Mouse (Mus musculus) forebrain, postnatal 0 days (tissue): ENCODE measurements at regions not wholly inside any gene's neighbourhood (a gene's known extent, or its start where the extent isn't known, plus 50 kb on each side); places are given as distances from the start of the nearest gene placed in this dataset.

ENCODE experiments used
- ATAC-seq: fragments of 200-750 bp; cut with Nextera tagmentation; 2 replicates; pipeline ENCODE4 v1.8.0; 2017; ENCODE audit warnings: mild to moderate bottlenecking, moderate library complexity
- DNase-seq: peaks from one replicate; pipeline ENCODE4 v3.0.0-alpha.2; 2015
- H3K27ac ChIP-seq: fragments of 300-500 bp; sonication (generic); 2 replicates; pipeline ENCODE4 v1.5.1; 2014; ENCODE audit warnings: low read depth, mild to moderate bottlenecking, antibody characterized with exemption, low read length, moderate library complexity, mixed read lengths
- H3K27me3 ChIP-seq: fragments of 300-500 bp; sonication (generic); 2 replicates; pipeline ENCODE4 v1.6.1; 2014; ENCODE audit warnings: mild to moderate bottlenecking, low read length, mixed read lengths; ENCODE audit not compliant: insufficient read depth
- H3K36me3 ChIP-seq: fragments of 300-500 bp; sonication (generic); 2 replicates; pipeline ENCODE4 v1.6.1; 2014; ENCODE audit warnings: mild to moderate bottlenecking, moderate library complexity; ENCODE audit not compliant: insufficient read depth
- H3K4me1 ChIP-seq: fragments of 300-500 bp; sonication (generic); 2 replicates; pipeline ENCODE4 v1.6.1; 2014; ENCODE audit warnings: antibody characterized with exemption; ENCODE audit not compliant: insufficient read depth
- H3K4me2 ChIP-seq: fragments of 300-500 bp; sonication (generic); 2 replicates; pipeline ENCODE4 v1.6.1; 2014; ENCODE audit warnings: low read depth, mild to moderate bottlenecking, moderate library complexity
- H3K4me3 ChIP-seq: fragments of 300-500 bp; sonication (generic); 2 replicates; pipeline ENCODE4 v1.5.1; 2014; ENCODE audit warnings: low read depth, low read length, mixed read lengths
- H3K9ac ChIP-seq: fragments of 300-500 bp; sonication (generic); 2 replicates; pipeline ENCODE4 v1.6.1; 2014; ENCODE audit warnings: mild to moderate bottlenecking
- H3K9me3 ChIP-seq: fragments of 300-500 bp; sonication (generic); 2 replicates; pipeline ENCODE4 v1.6.1; 2016; ENCODE audit warnings: low read length
- CTCF ChIP-seq: sonication (generic); IDR thresholded peaks from 2 replicates; pipeline ENCODE4 v1.5.1; 2016; ENCODE audit warnings: antibody characterized with exemption, control low read depth, low read depth
- WGBS: fragments of 180-500 bp; shearing (Covaris S2); extraction: QIAGEN DNeasy Blood & Tissue Kit; methylation state at CpG from one replicate; pipeline ENCODE4 v1.1.7; 2014; 5-methylcytosine and 5-hydroxymethylcytosine counted together

DNA sequence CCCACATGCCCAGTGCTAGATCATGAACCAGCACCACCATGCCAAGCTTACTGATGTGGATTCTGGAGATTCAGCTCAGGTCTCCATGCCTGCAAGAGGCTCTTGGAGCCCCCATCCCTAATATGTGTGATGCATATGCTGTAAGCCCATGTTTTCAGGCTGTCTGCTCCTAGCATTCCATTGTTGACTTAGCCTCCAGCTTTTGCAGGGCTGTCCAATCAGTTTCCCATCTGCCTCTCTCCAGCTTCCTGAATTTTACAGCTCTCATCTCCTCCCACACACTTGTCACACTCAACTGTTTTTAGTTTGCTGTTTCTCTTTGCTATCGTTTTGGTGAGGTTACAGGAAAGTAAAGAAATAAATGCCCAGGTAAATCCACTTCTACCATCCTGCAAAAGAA lies 629.2 kb upstream of the Arpp21 start:
- WGBS: 62% methylated on average over 1 of the region's 1 CpGs
- H3K9ac ChIP-seq: no peak overlapping the region
- H3K27ac ChIP-seq: no peak overlapping the region
- TF ChIP-seq CTCF: no peak
- no peak for DNase-seq
- H3K36me3 ChIP-seq: no peaks in the 10 kb centered on the region
- no peak overlapping the region for H3K4me3 ChIP-seq
- H3K9me3 ChIP-seq: no peaks in the 10 kb centered on the region
- no peak for ATAC-seq
- H3K27me3 ChIP-seq: no peaks in the 10 kb centered on the region
- no peak overlapping the region for H3K4me2 ChIP-seq
- H3K4me1 ChIP-seq: no peaks in the 10 kb centered on the region

DNA sequence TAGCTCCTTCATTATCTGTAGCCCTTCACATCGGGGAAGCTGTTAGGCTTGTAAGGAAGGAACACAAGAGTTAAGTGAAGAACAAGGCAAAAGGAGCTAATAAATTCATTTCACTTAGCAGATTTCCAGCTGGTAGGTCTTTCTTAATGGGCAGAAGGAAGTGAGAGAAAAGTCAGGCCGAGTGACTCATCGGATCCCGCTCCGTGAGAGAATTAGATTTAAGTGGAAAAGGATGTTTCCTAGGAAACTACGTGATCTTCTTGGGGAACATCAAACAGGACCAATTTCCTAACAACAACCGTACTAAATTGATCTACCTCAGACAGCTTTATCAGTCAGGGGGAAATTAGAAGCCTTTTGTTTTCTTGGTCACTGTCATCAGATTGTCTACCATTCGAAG lies 625.4 kb upstream of the Arpp21 start:
- Histone ChIP-seq H3K9ac (no peak overlapping the region), H3K4me1 (no peaks in the 10 kb centered on the region), H3K4me3 (no peak overlapping the region), H3K27ac (peak overlapping the region; percentile 47; the same call in 1 of the 2 replicates), H3K36me3 (no peaks in the 10 kb centered on the region), H3K9me3 (no peaks in the 10 kb centered on the region), H3K4me2 (no peak overlapping the region), H3K27me3 (no peaks in the 10 kb centered on the region)
- ATAC-seq (no peak), DNase-seq (peak; percentile 32)
- 56% methylated on average over 8 of the region's 8 CpGs for WGBS
- TF ChIP-seq CTCF: no peak

DNA sequence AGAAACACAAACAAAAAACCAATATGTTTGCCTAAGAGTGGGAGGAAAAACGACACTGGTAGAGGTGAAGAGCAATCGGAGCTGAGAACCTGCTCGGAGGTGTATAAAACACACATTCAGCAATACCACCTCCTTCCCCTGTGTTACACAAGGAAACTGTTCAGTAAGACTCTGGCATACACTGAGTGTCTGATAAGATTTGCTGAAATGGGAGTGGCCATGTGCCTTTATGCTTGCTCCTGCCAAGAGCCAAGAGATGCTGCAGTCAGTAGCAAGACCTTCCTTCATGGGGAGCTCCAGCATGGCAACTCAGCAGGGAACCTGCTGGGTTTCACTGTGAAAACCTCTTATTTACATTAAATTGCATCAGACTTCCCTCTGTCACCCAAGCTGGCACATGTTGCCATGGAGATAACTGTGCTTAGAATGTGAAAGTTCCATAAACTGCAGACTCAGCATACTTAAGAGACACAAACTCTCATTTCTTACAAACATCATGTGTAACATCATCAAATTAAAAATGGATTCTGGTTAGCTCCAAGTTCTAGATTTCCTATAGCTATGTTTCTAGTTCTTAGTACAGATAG lies 624.7 kb upstream of the Arpp21 start:
- Histone ChIP-seq H3K27me3 (no peaks in the 10 kb centered on the region), H3K27ac (peak overlapping the region; percentile 47; the same call in 1 of the 2 replicates), H3K4me2 (no peak overlapping the region), H3K9me3 (no peaks in the 10 kb centered on the region), H3K4me1 (no peaks in the 10 kb centered on the region), H3K9ac (no peak overlapping the region), H3K36me3 (no peaks in the 10 kb centered on the region), H3K4me3 (no peak overlapping the region)
- WGBS: 73% methylated on average over 3 of the region's 3 CpGs
- TF ChIP-seq CTCF: no peak
- peak; percentile 76 for ATAC-seq
- DNase-seq: peak; percentile 78

DNA sequence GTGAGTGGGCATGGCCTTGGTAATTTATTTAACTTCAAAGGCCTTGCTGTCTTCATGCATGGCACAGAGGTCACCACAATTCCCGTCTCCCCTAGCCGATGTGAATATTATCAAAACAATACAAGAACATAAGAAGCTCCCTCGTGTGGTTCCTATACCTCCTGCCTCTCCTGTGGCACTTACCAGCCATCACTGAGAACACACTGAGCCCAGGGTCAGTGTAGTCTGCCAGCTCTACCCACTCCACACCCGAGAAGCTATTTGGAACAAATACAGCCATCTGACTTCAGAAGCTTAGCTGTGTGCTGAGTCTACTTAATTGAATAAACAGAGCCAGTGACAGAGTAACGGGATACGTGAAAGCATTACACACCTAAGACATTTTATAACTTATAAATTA lies 605.7 kb upstream of the Arpp21 start:
- no peak overlapping the region for H3K4me2 ChIP-seq
- no peak overlapping the region for H3K4me3 ChIP-seq
- no peaks in the 10 kb centered on the region for H3K27me3 ChIP-seq
- no peaks in the 10 kb centered on the region for H3K4me1 ChIP-seq
- WGBS: 67% methylated on average over 6 of the region's 6 CpGs
- no peaks in the 10 kb centered on the region for H3K36me3 ChIP-seq
- ATAC-seq: no peak
- no peak overlapping the region for H3K9ac ChIP-seq
- no peak overlapping the region for H3K27ac ChIP-seq
- DNase-seq: no peak
- no peak for TF ChIP-seq CTCF
- H3K9me3 ChIP-seq: no peaks in the 10 kb centered on the region

DNA sequence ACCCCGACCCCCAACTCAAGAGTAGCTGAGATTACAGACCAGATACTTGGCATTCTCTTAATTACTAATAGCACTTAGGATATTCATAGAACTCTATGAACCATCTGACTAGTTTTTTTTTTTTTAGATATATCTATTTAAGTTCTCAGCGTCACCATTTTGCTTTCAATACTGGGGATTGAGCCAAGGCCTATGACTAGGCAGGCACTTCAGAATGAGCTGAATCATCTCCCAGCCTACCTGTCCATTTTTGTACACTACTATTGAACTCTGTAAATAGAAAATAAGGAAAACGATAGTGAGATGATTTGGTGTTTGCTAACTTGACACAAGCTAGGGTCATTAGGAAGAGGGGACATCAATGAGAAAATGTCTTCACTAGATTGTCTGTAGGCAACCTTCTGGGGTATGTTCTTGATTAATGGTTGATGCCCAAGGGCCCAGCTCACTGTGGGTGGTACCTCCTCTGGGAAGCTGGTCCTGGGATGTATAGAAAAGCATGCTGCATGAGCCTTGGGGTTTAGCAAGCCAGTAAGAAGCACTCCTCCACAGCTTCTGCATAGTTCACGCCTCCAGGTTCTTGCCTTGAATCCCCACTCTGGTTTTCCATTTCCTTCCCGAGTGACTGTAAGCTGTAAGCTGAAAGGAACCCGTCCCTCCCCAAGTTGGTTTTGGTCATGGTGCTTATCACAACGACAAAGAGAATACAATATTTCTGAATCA lies 603.5 kb upstream of the Arpp21 start:
- no peaks in the 10 kb centered on the region for H3K36me3 ChIP-seq
- TF ChIP-seq CTCF: no peak
- H3K9me3 ChIP-seq: no peaks in the 10 kb centered on the region
- WGBS: 82% methylated on average over 7 of the region's 7 CpGs
- no peak overlapping the region for H3K4me3 ChIP-seq
- H3K9ac ChIP-seq: no peak overlapping the region
- no peak overlapping the region for H3K27ac ChIP-seq
- H3K27me3 ChIP-seq: no peaks in the 10 kb centered on the region
- H3K4me1 ChIP-seq: no peaks in the 10 kb centered on the region
- no peak overlapping the region for H3K4me2 ChIP-seq
- ATAC-seq: no peak
- no peak for DNase-seq

DNA sequence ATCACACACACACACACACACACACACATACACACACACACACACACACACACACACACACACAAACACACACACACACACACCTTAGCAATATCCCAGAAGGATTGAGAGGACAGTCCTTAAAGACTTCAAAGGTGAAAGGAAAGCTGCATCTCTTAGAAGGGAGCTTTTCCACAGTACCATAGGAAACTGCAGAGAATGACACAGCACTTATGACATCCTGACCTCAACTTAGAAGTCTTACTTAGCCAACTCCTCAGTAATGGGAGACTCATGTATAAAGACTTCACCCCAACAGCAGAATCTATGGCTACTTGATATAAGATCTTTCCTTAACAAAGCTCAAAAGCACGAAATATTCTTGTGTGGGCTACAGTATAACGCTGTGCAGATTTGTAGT lies 601.8 kb upstream of the Arpp21 start:
- no peak for ATAC-seq
- H3K27ac ChIP-seq: no peak overlapping the region
- no peak overlapping the region for H3K9ac ChIP-seq
- 94% methylated on average over 2 of the region's 2 CpGs for WGBS
- H3K4me3 ChIP-seq: no peak overlapping the region
- no peaks in the 10 kb centered on the region for H3K36me3 ChIP-seq
- DNase-seq: no peak
- no peak overlapping the region for H3K4me2 ChIP-seq
- H3K27me3 ChIP-seq: no peaks in the 10 kb centered on the region
- H3K4me1 ChIP-seq: no peaks in the 10 kb centered on the region
- H3K9me3 ChIP-seq: no peaks in the 10 kb centered on the region
- TF ChIP-seq CTCF: no peak

DNA sequence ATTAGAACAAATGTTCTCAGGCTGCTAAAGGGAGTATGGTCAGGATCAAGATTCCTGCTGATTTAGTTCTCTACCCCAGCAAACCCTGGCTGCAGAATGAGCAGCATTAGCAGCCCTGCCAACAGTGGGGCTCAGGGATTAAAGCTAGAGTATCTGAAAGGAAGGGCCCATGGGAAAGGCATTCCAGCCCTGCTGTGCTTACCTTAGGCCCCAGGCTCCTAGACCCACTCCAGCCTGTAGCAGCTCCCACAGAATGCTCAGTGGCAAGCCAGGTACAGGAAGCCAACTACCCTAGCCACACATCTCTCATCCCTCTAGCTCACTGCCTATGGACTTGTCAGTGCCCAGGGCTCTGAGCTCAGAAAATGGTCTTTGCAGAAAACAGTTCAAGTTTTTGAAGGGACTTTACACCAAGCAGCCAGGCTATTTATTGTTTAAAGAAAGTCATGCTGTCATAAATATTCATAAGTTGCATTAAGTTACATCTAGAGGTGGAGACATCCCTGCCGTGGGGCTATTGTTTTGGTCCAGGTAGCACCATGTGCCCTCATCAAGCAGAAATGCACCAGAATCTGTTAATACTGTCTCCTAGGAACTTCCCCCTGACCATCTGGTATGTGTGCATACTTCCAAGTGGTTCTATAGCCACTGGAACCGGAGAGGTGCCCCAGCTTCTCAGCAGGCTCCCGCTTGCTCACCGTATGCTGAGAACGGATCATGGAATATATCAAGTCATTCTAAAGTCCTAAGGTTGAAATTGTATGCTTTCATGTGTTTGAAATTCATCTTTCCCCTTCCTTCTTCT lies 598.9 kb upstream of the Arpp21 start:
- no peak for ATAC-seq
- 72% methylated on average over 5 of the region's 5 CpGs for WGBS
- H3K27ac ChIP-seq: no peak overlapping the region
- no peak overlapping the region for H3K4me2 ChIP-seq
- H3K27me3 ChIP-seq: no peaks in the 10 kb centered on the region
- no peak overlapping the region for H3K4me3 ChIP-seq
- H3K4me1 ChIP-seq: no peaks in the 10 kb centered on the region
- no peaks in the 10 kb centered on the region for H3K9me3 ChIP-seq
- no peak for DNase-seq
- H3K36me3 ChIP-seq: no peaks in the 10 kb centered on the region
- no peak overlapping the region for H3K9ac ChIP-seq
- TF ChIP-seq CTCF: no peak
